Mouse (Mus musculus): Measurements from ENCODE around the gene Pdpn. TPM values are rescaled to one million over a fixed set of nuclear protein-coding genes. Genes with fewer than 3 reads are reported as not detected.

The Pdpn gene
- polyA plus RNA-seq, 1 experiment from 2014 or later, result 61.5 TPM

- H3K4me1 ChIP-seq, result peaks cover 63% of the 10 kb centered on the region
- H3K9me3 ChIP-seq, result no peaks in the 10 kb centered on the region
- H3K27me3 ChIP-seq, result no peaks in the 10 kb centered on the region
- H3K27ac ChIP-seq, result no peak overlapping the region
- peaks cover 15% of the 10 kb centered on the region; the same call in 1 of the 2 replicates for H3K36me3 ChIP-seq (replicated peaks)
- H3K4me2 ChIP-seq, result peak overlapping the region; percentile 11
- no peak overlapping the region for H3K9ac ChIP-seq
- no peak overlapping the region for H3K4me3 ChIP-seq (replicated peaks)
- 68% methylated on average over 5 of the region's 5 CpGs for WGBS
- no peak for ATAC-seq (ENCODE audit: low FRiP score)
Observed at GRCm38 (mm10) chr4:143296153-143296552, 3.2 kb downstream of the Pdpn start.

GRCm38 (mm10) chr4:143294324-143294723, 5.0 kb downstream of the Pdpn start:
- no peak for ATAC-seq (ENCODE audit: low FRiP score)
- H3K27ac ChIP-seq, result no peak overlapping the region
- H3K36me3 ChIP-seq (replicated peaks), result peaks cover 23% of the 10 kb centered on the region; the same call in 1 of the 2 replicates
- no peaks in the 10 kb centered on the region for H3K27me3 ChIP-seq
- no peak overlapping the region for H3K9ac ChIP-seq
- H3K4me2 ChIP-seq, result no peak overlapping the region
- no peak overlapping the region for H3K4me3 ChIP-seq (replicated peaks)
- WGBS, result 68% methylated on average over 6 of the region's 6 CpGs
- no peaks in the 10 kb centered on the region for H3K9me3 ChIP-seq
- H3K4me1 ChIP-seq, result peaks cover 47% of the 10 kb centered on the region

GRCm38 (mm10) chr4:143288880-143289279, 10.5 kb downstream of the Pdpn start:
- ATAC-seq (ENCODE audit: low FRiP score), result no peak
- H3K4me1 ChIP-seq, result peaks cover 16% of the 10 kb centered on the region
- no peak overlapping the region for H3K9ac ChIP-seq
- H3K36me3 ChIP-seq (replicated peaks), result peaks cover 23% of the 10 kb centered on the region; the same call in 1 of the 2 replicates
- H3K4me2 ChIP-seq, result no peak overlapping the region
- no peaks in the 10 kb centered on the region for H3K9me3 ChIP-seq
- WGBS, result 73% methylated on average over 7 of the region's 7 CpGs
- H3K27me3 ChIP-seq, result no peaks in the 10 kb centered on the region
- H3K4me3 ChIP-seq (replicated peaks), result no peak overlapping the region
- H3K27ac ChIP-seq, result no peak overlapping the region

- Histone ChIP-seq H3K27ac (no peak overlapping the region), H3K4me2 (no peak overlapping the region), H3K9me3 (no peaks in the 10 kb centered on the region), H3K27me3 (no peaks in the 10 kb centered on the region), H3K4me1 (peaks cover 16% of the 10 kb centered on the region), H3K36me3 (replicated peaks) (peaks cover 20% of the 10 kb centered on the region; the same call in 1 of the 2 replicates), H3K4me3 (replicated peaks) (no peak overlapping the region), H3K9ac (no peak overlapping the region)
- WGBS, result 88% methylated on average over 6 of the region's 6 CpGs
- no peak for ATAC-seq (ENCODE audit: low FRiP score)
Observed at GRCm38 (mm10) chr4:143288473-143288872, 10.9 kb downstream of the Pdpn start.

GRCm38 (mm10) chr4:143287065-143287464, 12.3 kb downstream of the Pdpn start:
- peaks cover 23% of the 10 kb centered on the region for H3K4me1 ChIP-seq
- no peak overlapping the region for H3K27ac ChIP-seq
- peaks cover 8% of the 10 kb centered on the region; the same call in 1 of the 2 replicates for H3K36me3 ChIP-seq (replicated peaks)
- no peaks in the 10 kb centered on the region for H3K9me3 ChIP-seq
- H3K9ac ChIP-seq, result no peak overlapping the region
- no peak overlapping the region for H3K4me3 ChIP-seq (replicated peaks)
- no peak overlapping the region for H3K4me2 ChIP-seq
- no peaks in the 10 kb centered on the region for H3K27me3 ChIP-seq
- WGBS, result 65% methylated on average over 4 of the region's 4 CpGs
- ATAC-seq (ENCODE audit: low FRiP score), result no peak

GRCm38 (mm10) chr4:143280166-143280565, 19.2 kb downstream of the Pdpn start:
- H3K4me3 ChIP-seq (replicated peaks), result no peak overlapping the region
- peak; percentile 10; the same call in 1 of the 2 replicates for ATAC-seq (ENCODE audit: low FRiP score)
- no peak overlapping the region for H3K9ac ChIP-seq
- 73% methylated on average over 3 of the region's 3 CpGs for whole genome bisulfite sequencing
- peaks cover 3% of the 10 kb centered on the region; the same call in 1 of the 2 replicates for H3K36me3 ChIP-seq (replicated peaks)
- H3K4me1 ChIP-seq, result peaks cover 33% of the 10 kb centered on the region
- peaks cover 4% of the 10 kb centered on the region; the same call in 1 of the 2 replicates for H3K9me3 ChIP-seq
- peak overlapping the region; percentile 2; the same call in 1 of the 2 replicates for H3K4me2 ChIP-seq
- no peaks in the 10 kb centered on the region for H3K27me3 ChIP-seq
- H3K27ac ChIP-seq, result peak overlapping the region; percentile 91

GRCm38 (mm10) chr4:143279661-143280060, 19.7 kb downstream of the Pdpn start:
- WGBS, result 4% methylated on average over 12 of the region's 12 CpGs
- 0 out of 2 replicates have a peak overlapping the region, but pooled peaks have one; percentile 2 for H3K4me2 ChIP-seq
- no peak overlapping the region for H3K4me3 ChIP-seq (replicated peaks)
- peaks cover 4% of the 10 kb centered on the region; the same call in 1 of the 2 replicates for H3K9me3 ChIP-seq
- peaks cover 33% of the 10 kb centered on the region for H3K4me1 ChIP-seq
- H3K9ac ChIP-seq, result no peak overlapping the region
- H3K27ac ChIP-seq, result peak overlapping the region; percentile 91
- peak; percentile 77 for ATAC-seq (ENCODE audit: low FRiP score)
- peaks cover 7% of the 10 kb centered on the region for H3K36me3 ChIP-seq (replicated peaks)
- H3K27me3 ChIP-seq, result no peaks in the 10 kb centered on the region

- 44% methylated on average over 5 of the region's 5 CpGs for WGBS
- Histone ChIP-seq H3K27me3 (no peaks in the 10 kb centered on the region), H3K9ac (no peak overlapping the region), H3K4me2 (peak overlapping the region; percentile 26), H3K4me3 (replicated peaks) (no peak overlapping the region), H3K9me3 (peaks cover 4% of the 10 kb centered on the region; the same call in 1 of the 2 replicates), H3K36me3 (replicated peaks) (peaks cover 9% of the 10 kb centered on the region), H3K27ac (peak overlapping the region; percentile 90), H3K4me1 (peaks cover 33% of the 10 kb centered on the region)
- ATAC-seq (ENCODE audit: low FRiP score), result no peak
Observed at GRCm38 (mm10) chr4:143279016-143279415, 20.3 kb downstream of the Pdpn start.

- Histone ChIP-seq H3K4me3 (replicated peaks) (no peak overlapping the region), H3K4me1 (peaks cover 33% of the 10 kb centered on the region), H3K36me3 (replicated peaks) (peaks cover 13% of the 10 kb centered on the region), H3K4me2 (peak overlapping the region; percentile 31), H3K9ac (0 out of 2 replicates have a peak overlapping the region, but pooled peaks have one; percentile 12), H3K9me3 (peaks cover 4% of the 10 kb centered on the region; the same call in 1 of the 2 replicates), H3K27ac (peak overlapping the region; percentile 90), H3K27me3 (no peaks in the 10 kb centered on the region)
- 19% methylated on average over 14 of the region's 14 CpGs for WGBS
- peak; percentile 70 for ATAC-seq (ENCODE audit: low FRiP score)
Observed at GRCm38 (mm10) chr4:143278429-143278871, 20.9 kb downstream of the Pdpn start.

- peaks cover 28% of the 10 kb centered on the region for H3K4me1 ChIP-seq
- H3K27ac ChIP-seq, result no peak overlapping the region
- ATAC-seq (ENCODE audit: low FRiP score), result no peak
- peaks cover 4% of the 10 kb centered on the region; the same call in 1 of the 2 replicates for H3K9me3 ChIP-seq
- no peak overlapping the region for H3K9ac ChIP-seq
- H3K4me3 ChIP-seq (replicated peaks), result no peak overlapping the region
- peaks cover 24% of the 10 kb centered on the region for H3K36me3 ChIP-seq (replicated peaks)
- 96% methylated on average over 6 of the region's 6 CpGs for WGBS
- H3K27me3 ChIP-seq, result no peaks in the 10 kb centered on the region
- no peak overlapping the region for H3K4me2 ChIP-seq
Observed at GRCm38 (mm10) chr4:143277319-143277718, 22.0 kb downstream of the Pdpn start.

- no peak overlapping the region for H3K4me2 ChIP-seq
- no peaks in the 10 kb centered on the region for H3K27me3 ChIP-seq
- H3K36me3 ChIP-seq (replicated peaks), result peaks cover 52% of the 10 kb centered on the region
Observed at GRCm38 (mm10) chr4:143271571-143271970, 27.8 kb downstream of the Pdpn start.

GRCm38 (mm10) chr4:143270903-143271302, 28.5 kb downstream of the Pdpn start:
- 73% methylated on average over 3 of the region's 3 CpGs for WGBS
- Histone ChIP-seq H3K27me3 (no peaks in the 10 kb centered on the region), H3K4me1 (no peaks in the 10 kb centered on the region), H3K4me2 (no peak overlapping the region), H3K27ac (no peak overlapping the region), H3K9me3 (no peaks in the 10 kb centered on the region), H3K9ac (no peak overlapping the region), H3K4me3 (replicated peaks) (no peak overlapping the region), H3K36me3 (replicated peaks) (peaks cover 51% of the 10 kb centered on the region)
- no peak for ATAC-seq (ENCODE audit: low FRiP score)

More at GRCm38 (mm10) chr4:143271571-143271970, 27.8 kb downstream of the Pdpn start:
- WGBS, result 84% methylated on average over 6 of the region's 6 CpGs
- Histone ChIP-seq H3K27ac (no peak overlapping the region), H3K4me1 (no peaks in the 10 kb centered on the region), H3K4me3 (replicated peaks) (no peak overlapping the region), H3K9me3 (no peaks in the 10 kb centered on the region), H3K9ac (no peak overlapping the region)
- no peak for ATAC-seq (ENCODE audit: low FRiP score)

- no peak overlapping the region for H3K4me2 ChIP-seq
- H3K4me3 ChIP-seq (replicated peaks), result no peak overlapping the region
- H3K4me1 ChIP-seq, result peaks cover 12% of the 10 kb centered on the region
- H3K9ac ChIP-seq, result no peak overlapping the region
- H3K27ac ChIP-seq, result no peak overlapping the region
- no peaks in the 10 kb centered on the region; the same call in 1 of the 2 replicates for H3K36me3 ChIP-seq (replicated peaks)
- no peak for ATAC-seq (ENCODE audit: low FRiP score)
- 83% methylated on average over 12 of the region's 12 CpGs for WGBS
- H3K9me3 ChIP-seq, result no peaks in the 10 kb centered on the region
- no peaks in the 10 kb centered on the region for H3K27me3 ChIP-seq
Observed at GRCm38 (mm10) chr4:143262696-143263095, 36.7 kb downstream of the Pdpn start.
